Mouse (Mus musculus) liver, embryonic 14.5 days (tissue): ENCODE data around the gene Msantd3.

Experiments used
- CTCF ChIP-seq: IDR thresholded peaks from 2 replicates; pipeline ENCODE4 v1.5.1; 2016; ENCODE audit warnings: antibody characterized with exemption, low read depth, control low read depth
- EP300 ChIP-seq: IDR thresholded peaks from 2 replicates; pipeline ENCODE4 v1.6.1; 2016; ENCODE audit warnings: antibody characterized with exemption, low read depth

DNA sequence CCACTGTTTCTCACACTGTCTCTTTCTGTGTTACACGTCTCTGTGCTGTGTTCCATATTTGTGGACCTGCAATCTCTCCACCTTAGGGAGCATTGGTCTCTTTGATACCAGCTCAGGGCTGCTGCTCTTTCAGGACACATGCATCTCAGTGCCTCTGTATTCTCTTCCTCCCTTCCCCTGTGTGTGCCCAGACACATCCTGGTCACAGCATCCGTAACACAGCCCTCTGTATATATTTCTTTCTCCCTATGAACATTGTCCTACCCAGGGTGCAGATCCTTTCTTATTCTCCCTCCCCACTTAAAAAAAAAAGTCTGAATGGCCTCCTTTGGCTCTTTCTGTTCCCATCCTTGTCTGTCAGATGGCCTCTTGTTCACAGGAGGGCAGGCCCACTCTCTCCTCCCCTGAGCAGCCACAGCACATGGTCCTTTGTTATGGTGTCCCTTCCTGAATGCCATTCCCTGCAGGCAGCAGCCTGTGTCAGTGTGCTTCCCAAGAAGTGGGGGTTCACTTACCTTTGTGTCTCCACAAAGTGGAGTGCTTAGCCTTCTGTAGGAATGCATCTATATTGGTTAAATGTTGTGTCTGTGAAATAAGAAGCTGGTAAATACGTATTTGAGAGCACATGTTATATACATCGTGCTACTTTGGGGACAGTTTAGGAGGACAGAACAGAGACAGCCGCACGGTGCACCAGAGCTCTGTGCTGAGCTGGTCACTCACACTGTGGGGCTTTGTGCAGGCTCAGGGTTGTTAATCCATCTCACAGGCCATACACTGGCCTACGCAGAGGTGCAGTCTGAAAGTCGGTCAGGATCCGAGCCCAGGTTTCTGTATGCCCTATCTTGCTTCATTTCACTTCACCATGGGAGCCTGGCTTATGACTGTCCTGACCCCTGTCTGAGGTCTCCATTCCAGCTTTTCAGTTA is 7.1 kb downstream of the Msantd3 start:
- TF ChIP-seq CTCF (no peak), EP300 (no peak)
